In the genomic region with DNA sequence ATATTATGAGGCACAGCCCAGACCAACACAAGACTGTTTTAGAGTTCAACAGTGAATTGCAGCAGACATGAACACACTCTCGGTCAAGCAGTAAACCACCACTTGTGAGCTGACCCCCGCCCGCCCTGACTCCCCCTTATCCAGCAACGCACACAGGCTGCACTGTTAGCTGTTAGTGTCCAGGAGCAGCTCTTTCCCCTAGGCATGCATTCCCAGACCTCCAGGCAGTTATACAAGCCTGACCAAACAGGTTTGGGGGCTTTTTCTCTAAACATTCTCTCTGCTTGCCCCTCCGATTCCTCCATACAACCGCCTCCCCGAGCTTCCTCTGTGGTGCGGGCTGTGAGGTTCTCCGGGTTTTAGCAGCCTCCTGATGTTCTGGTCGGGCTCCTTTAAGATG, we compare ENCODE assay signal across 9 mouse cellular contexts.
DNase-seq lines count a peak whose midpoint lies in the region; ATAC-seq lines count a peak whose summit lies in the region.
"Had no signal": no experiment of that assay in that cellular context is flagged by ENCODE, and none has a peak within 500 bp of the region (broad histone marks: within the 10 kb centered on the region; RNA-seq: fewer than 3 reads in every experiment).

No protein-coding gene starts in this region.

- peak overlapping the region; percentile 98 for H3K27ac ChIP-seq in lung, embryonic 16.5 days (ENCODE audit: low read length)
- no peak overlapping the region for H3K27ac ChIP-seq in forebrain, embryonic 16.5 days (ENCODE audit: low read length)
- H3K27ac ChIP-seq in liver, embryonic 12.5 days = peak overlapping the region; percentile 61; the same call in 1 of the 2 replicates

- no peak for DNase-seq in lung, postnatal 10 days
- DNase-seq in yolk sac, embryonic 10.5 days (ENCODE audit: low spot score) = peak; percentile 67
- no peak for DNase-seq in cerebellum, adult 11 months
- DNase-seq in B cell, adult 2 months = no peak

- H3K4me3 ChIP-seq in lung, embryonic 16.5 days (ENCODE audit: low read length) = peak overlapping the region; percentile 37
- peak overlapping the region; percentile 27 for H3K4me3 ChIP-seq in forebrain, embryonic 16.5 days (replicated peaks; ENCODE audit: low read length)
- no peak overlapping the region for H3K4me3 ChIP-seq in liver, embryonic 12.5 days
- H3K4me3 ChIP-seq: megakaryocyte, embryonic 14.5 days had no signal

- H3K4me1 ChIP-seq in lung, embryonic 16.5 days (replicated peaks; ENCODE audit: control insufficient read depth, insufficient read depth, low read length) = peaks cover 43% of the 10 kb centered on the region
- peaks cover 18% of the 10 kb centered on the region for H3K4me1 ChIP-seq in forebrain, embryonic 16.5 days (replicated peaks; ENCODE audit: control insufficient read depth, insufficient read depth, low read length)
- peaks cover 4% of the 10 kb centered on the region; the same call in 1 of the 2 replicates for H3K4me1 ChIP-seq in liver, embryonic 12.5 days
- H3K4me1 ChIP-seq: megakaryocyte, embryonic 14.5 days had no signal

- 20% methylated on average over 10 of the region's 10 CpGs for WGBS in lung, embryonic 16.5 days
- 11% methylated on average over 10 of the region's 10 CpGs for WGBS in forebrain, embryonic 16.5 days
- WGBS in liver, embryonic 12.5 days (ENCODE audit: insufficient replicate concordance) = 33% methylated on average over 10 of the region's 10 CpGs

- no peaks in the 10 kb centered on the region for H3K9me3 ChIP-seq in lung, embryonic 16.5 days (ENCODE audit: control insufficient read depth, low read length)
- no peaks in the 10 kb centered on the region for H3K9me3 ChIP-seq in forebrain, embryonic 16.5 days (ENCODE audit: control insufficient read depth, low read length)
- no peaks in the 10 kb centered on the region for H3K9me3 ChIP-seq in liver, embryonic 12.5 days (replicated peaks)
- H3K9me3 ChIP-seq: megakaryocyte, embryonic 14.5 days had no signal

- peak overlapping the region; percentile 56 for H3K9ac ChIP-seq in lung, embryonic 16.5 days (ENCODE audit: low read length)
- H3K9ac ChIP-seq in forebrain, embryonic 16.5 days (replicated peaks; ENCODE audit: low read depth, low read length) = peak overlapping the region; percentile 24; the same call in 1 of the 2 replicates
- no peak overlapping the region for H3K9ac ChIP-seq in liver, embryonic 12.5 days

- peak; percentile 72 for ATAC-seq in lung, embryonic 16.5 days (ENCODE audit: low read depth)
- peak; percentile 32 for ATAC-seq in forebrain, embryonic 16.5 days
- ATAC-seq in liver, embryonic 12.5 days = no peak
- ATAC-seq: inflammation-experienced regulatory T-cells, adult 6 months had no signal

- no peaks in the 10 kb centered on the region for H3K27me3 ChIP-seq in lung, embryonic 16.5 days (ENCODE audit: control insufficient read depth, insufficient read depth, low read depth, low read length)
- no peaks in the 10 kb centered on the region for H3K27me3 ChIP-seq in forebrain, embryonic 16.5 days (replicated peaks; ENCODE audit: control insufficient read depth, insufficient read depth, low read length)
- peaks cover 13% of the 10 kb centered on the region; the same call in 1 of the 2 replicates for H3K27me3 ChIP-seq in liver, embryonic 12.5 days (replicated peaks)

- peak overlapping the region; percentile 56 for H3K4me2 ChIP-seq in lung, embryonic 16.5 days (ENCODE audit: low read depth, low read length)
- peak overlapping the region; percentile 46 for H3K4me2 ChIP-seq in forebrain, embryonic 16.5 days (ENCODE audit: low read length)
- peak overlapping the region; percentile 19; the same call in 1 of the 2 replicates for H3K4me2 ChIP-seq in liver, embryonic 12.5 days

- H3K36me3 ChIP-seq in lung, embryonic 16.5 days (ENCODE audit: control insufficient read depth, insufficient read depth, low read length) = no peaks in the 10 kb centered on the region
- no peaks in the 10 kb centered on the region for H3K36me3 ChIP-seq in forebrain, embryonic 16.5 days (ENCODE audit: control insufficient read depth, insufficient read depth)
- H3K36me3 ChIP-seq in liver, embryonic 12.5 days = no peaks in the 10 kb centered on the region
